Mouse (Mus musculus) intestine, postnatal 0 days (tissue): ENCODE data around the gene Pde5a. TPM values are rescaled to one million over a fixed set of nuclear protein-coding genes. Genes with fewer than 3 reads are reported as not detected.
A peak's percentile ranks its signal among the peaks of the same experiment; 100 is the strongest.

Source experiments
- ATAC-seq: fragments of 200-750 bp; cut with Nextera tagmentation; 2 replicates; pipeline ENCODE4 v1.8.0; 2017; ENCODE audit warnings: mild to moderate bottlenecking, moderate TSS enrichment, moderate library complexity
- H3K27ac ChIP-seq: fragments of 300-500 bp; sonication (generic); 2 replicates; pipeline ENCODE4 v1.5.1; 2014; ENCODE audit warnings: mild to moderate bottlenecking, low read depth, low read length, moderate library complexity
- H3K27me3 ChIP-seq: fragments of 300-500 bp; sonication (generic); replicated peaks from 2 replicates; pipeline ENCODE4 v1.6.1; 2014; ENCODE audit warnings: low read length, mixed read lengths; ENCODE audit not compliant: control insufficient read depth, insufficient read depth
- H3K36me3 ChIP-seq: fragments of 300-500 bp; sonication (generic); 2 replicates; pipeline ENCODE4 v1.6.1; 2014; ENCODE audit warnings: mild to moderate bottlenecking, moderate library complexity; ENCODE audit not compliant: control insufficient read depth, insufficient read depth
- H3K4me1 ChIP-seq: fragments of 300-500 bp; sonication (generic); replicated peaks from 2 replicates; pipeline ENCODE4 v1.6.1; 2014; ENCODE audit warnings: antibody characterized with exemption, low read length, mixed read lengths; ENCODE audit not compliant: control insufficient read depth, insufficient read depth
- H3K4me2 ChIP-seq: fragments of 300-500 bp; sonication (generic); replicated peaks from 2 replicates; pipeline ENCODE4 v1.6.1; 2014; ENCODE audit warnings: low read depth, mild to moderate bottlenecking, moderate library complexity
- H3K4me3 ChIP-seq: fragments of 300-500 bp; sonication (generic); 2 replicates; pipeline ENCODE4 v1.5.1; 2014; ENCODE audit warnings: low read depth, low read length
- H3K9ac ChIP-seq: fragments of 300-500 bp; sonication (generic); 2 replicates; pipeline ENCODE4 v1.6.1; 2014; ENCODE audit warnings: mild to moderate bottlenecking, low read depth, low read length
- H3K9me3 ChIP-seq: fragments of 300-500 bp; sonication (generic); 2 replicates; pipeline ENCODE4 v1.6.1; 2016; ENCODE audit warnings: mixed run types; ENCODE audit not compliant: control insufficient read depth
- CTCF ChIP-seq: sonication (generic); IDR thresholded peaks from 2 replicates; pipeline ENCODE4 v1.5.1; 2016; ENCODE audit warnings: low read depth, mild to moderate bottlenecking, control low read depth, antibody characterized with exemption, moderate library complexity
- WGBS: fragments of 180-500 bp; shearing (Covaris S2); extraction: QIAGEN DNeasy Blood & Tissue Kit; methylation state at CpG from one replicate; pipeline ENCODE4 v1.1.7; 2014; 5-methylcytosine and 5-hydroxymethylcytosine counted together
- polyA plus RNA-seq: library from polyadenylated mRNA; unstranded; fragments of >200 nt; fragmentation: Nextera tagmentation; extraction: Ambion mirVana; gene quantifications from 2 replicates; pipeline ENCODE4 v1.2.1, GENCODE M21; 2015

Pde5a gene
- polyA plus RNA-seq, 1 experiment from 2014 or later = 9.0 TPM

DNA sequence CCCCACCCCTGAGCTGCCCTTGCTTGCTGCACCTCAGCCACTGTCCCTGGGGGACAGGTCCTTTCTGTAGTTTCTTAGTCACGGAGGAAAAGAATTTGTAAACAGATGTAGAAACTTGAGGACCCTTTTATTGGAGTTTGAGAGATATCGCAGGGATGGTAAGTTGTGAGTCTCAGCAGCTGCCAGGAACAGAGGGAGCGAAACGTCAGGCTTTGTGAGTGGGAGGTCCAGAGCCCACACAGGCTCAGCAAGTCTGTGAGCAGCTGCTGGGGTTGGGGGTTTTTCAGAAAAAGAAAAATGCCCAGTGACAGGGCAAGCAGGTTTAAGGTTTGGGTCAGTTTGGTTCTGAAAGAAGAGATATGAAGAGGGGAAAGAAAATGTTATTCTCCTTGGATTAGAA, 92.0 kb downstream of the Pde5a start:
- 54% methylated on average over 4 of the region's 4 CpGs for WGBS
- H3K36me3 ChIP-seq = peaks cover 25% of the 10 kb centered on the region
- no peak for ATAC-seq
- H3K9me3 ChIP-seq = no peaks in the 10 kb centered on the region
- no peak overlapping the region for H3K9ac ChIP-seq
- no peak overlapping the region for H3K27ac ChIP-seq
- H3K4me3 ChIP-seq = no peak overlapping the region
- H3K27me3 ChIP-seq = no peaks in the 10 kb centered on the region
- no peaks in the 10 kb centered on the region for H3K4me1 ChIP-seq
- H3K4me2 ChIP-seq = no peak overlapping the region
- TF ChIP-seq CTCF = no peak

DNA sequence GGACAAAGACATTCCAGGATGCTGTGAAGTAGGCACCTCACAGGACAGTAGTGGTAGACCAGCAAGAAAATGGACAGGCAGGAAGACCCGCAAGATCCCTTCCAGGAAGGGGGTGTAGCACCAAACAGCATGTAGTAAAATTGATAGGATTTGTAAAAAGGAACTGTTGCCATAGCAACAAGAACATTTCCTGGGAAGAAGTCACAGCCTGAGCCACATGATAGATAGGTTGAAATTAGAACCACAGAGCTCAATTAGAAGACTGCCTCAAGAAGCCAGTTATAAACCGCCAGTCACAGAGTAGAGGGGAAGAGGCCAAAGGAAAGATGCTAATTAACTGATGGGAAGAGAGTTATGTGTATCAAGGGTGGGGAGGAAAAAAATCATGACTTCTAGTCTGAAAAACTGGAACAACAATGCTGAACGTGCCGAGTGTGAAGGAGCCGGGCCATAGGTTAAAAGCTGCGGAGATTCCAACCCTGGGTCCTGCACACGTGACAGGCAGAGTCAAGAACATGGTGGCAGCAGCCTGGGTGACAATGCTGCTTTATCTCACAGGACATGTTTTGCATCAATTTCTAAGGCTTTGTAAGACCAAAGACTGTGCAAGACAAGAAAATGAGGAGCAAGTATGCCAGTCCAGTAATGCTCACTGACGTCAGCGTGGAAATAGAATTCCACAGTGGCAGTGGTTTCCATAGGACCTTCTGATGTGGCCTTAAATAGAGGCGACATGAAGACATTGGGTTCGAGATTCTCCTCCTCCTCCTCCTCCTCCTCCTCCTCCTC, 99.7 kb downstream of the Pde5a start:
- Histone ChIP-seq H3K9me3 (no peaks in the 10 kb centered on the region), H3K9ac (no peak overlapping the region), H3K4me3 (no peak overlapping the region), H3K4me1 (no peaks in the 10 kb centered on the region), H3K36me3 (peaks cover 31% of the 10 kb centered on the region; the same call in 1 of the 2 replicates), H3K27me3 (no peaks in the 10 kb centered on the region), H3K4me2 (no peak overlapping the region), H3K27ac (no peak overlapping the region)
- no peak for ATAC-seq
- WGBS = 88% methylated on average over 11 of the region's 11 CpGs
- no peak for TF ChIP-seq CTCF

- Histone ChIP-seq H3K4me1 (no peaks in the 10 kb centered on the region), H3K4me2 (no peak overlapping the region), H3K27me3 (no peaks in the 10 kb centered on the region), H3K36me3 (peaks cover 7% of the 10 kb centered on the region; the same call in 1 of the 2 replicates), H3K9ac (no peak overlapping the region), H3K9me3 (no peaks in the 10 kb centered on the region), H3K27ac (peak overlapping the region; percentile 15; the same call in 1 of the 2 replicates), H3K4me3 (no peak overlapping the region)
- TF ChIP-seq CTCF = no peak
- ATAC-seq = no peak
- 56% methylated on average over 5 of the region's 5 CpGs for WGBS
These were observed 105.8 kb downstream of the Pde5a start for GRCm38 (mm10) chr3:122834519-122834918.

- no peak for TF ChIP-seq CTCF
- Histone ChIP-seq H3K9ac (no peak overlapping the region), H3K9me3 (no peaks in the 10 kb centered on the region), H3K27ac (peak overlapping the region; percentile 15; the same call in 1 of the 2 replicates), H3K36me3 (peaks cover 11% of the 10 kb centered on the region; the same call in 1 of the 2 replicates), H3K4me1 (no peaks in the 10 kb centered on the region), H3K27me3 (no peaks in the 10 kb centered on the region), H3K4me3 (no peak overlapping the region), H3K4me2 (no peak overlapping the region)
- WGBS = 58% methylated on average over 8 of the region's 8 CpGs
- no peak for ATAC-seq
These were observed 106.5 kb downstream of the Pde5a start for GRCm38 (mm10) chr3:122835097-122835850.

- no peak for TF ChIP-seq CTCF
- Histone ChIP-seq H3K9ac (no peak overlapping the region), H3K27ac (no peak overlapping the region), H3K4me2 (no peak overlapping the region), H3K36me3 (peaks cover 27% of the 10 kb centered on the region), H3K4me1 (no peaks in the 10 kb centered on the region), H3K4me3 (no peak overlapping the region), H3K9me3 (no peaks in the 10 kb centered on the region), H3K27me3 (no peaks in the 10 kb centered on the region)
- no peak for ATAC-seq
- 55% methylated on average over 2 of the region's 2 CpGs for WGBS
These were observed 108.9 kb downstream of the Pde5a start for GRCm38 (mm10) chr3:122837639-122838038.

DNA sequence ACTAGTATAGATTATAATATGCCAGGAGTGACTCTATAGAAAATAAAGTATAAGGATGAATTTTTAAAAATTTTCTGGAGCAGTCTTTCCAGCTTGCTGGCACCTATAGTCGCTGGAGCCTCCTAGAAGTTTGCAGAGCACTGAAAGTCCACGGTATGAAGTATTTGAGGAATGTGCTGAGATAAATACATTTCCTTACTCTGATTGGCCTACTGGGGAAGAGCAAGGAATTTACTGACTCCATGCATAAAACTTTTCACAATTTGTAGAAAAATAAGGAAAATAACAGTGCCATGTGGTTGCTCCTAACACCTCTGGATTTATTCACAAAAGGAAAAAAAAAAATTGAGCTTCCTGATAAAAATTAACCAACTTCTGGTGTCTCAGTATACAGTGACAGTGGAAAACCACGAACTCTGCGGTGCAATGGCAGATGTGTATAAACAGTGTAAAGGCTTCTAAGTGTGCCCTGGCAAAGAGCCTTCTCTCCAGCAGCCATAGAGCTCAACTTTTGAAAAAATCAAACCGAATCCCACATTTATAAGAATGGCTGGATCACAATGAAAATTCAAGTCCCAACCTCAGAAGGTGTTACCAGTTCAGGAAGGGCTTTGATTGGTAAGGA, 119.8 kb downstream of the Pde5a start:
- WGBS = 38% methylated on average over 5 of the region's 5 CpGs
- no peak for TF ChIP-seq CTCF
- Histone ChIP-seq H3K27me3 (no peaks in the 10 kb centered on the region), H3K9me3 (no peaks in the 10 kb centered on the region), H3K36me3 (peaks cover 12% of the 10 kb centered on the region), H3K27ac (no peak overlapping the region), H3K4me1 (no peaks in the 10 kb centered on the region), H3K4me2 (no peak overlapping the region), H3K9ac (no peak overlapping the region), H3K4me3 (no peak overlapping the region)
- ATAC-seq = no peak
